Mouse (Mus musculus) liver, embryonic 11.5 days (tissue): ENCODE measurements around the gene Fkbp1b. TPM values are rescaled to one million over a fixed set of nuclear protein-coding genes. Genes with fewer than 3 reads are reported as not detected.

Experiments used
- ATAC-seq: fragments of 200-750 bp; cut with Nextera tagmentation; replicated peaks from 2 replicates; pipeline ENCODE4 v1.8.0; 2017; ENCODE audit warnings: moderate number of reproducible peaks, mild to moderate bottlenecking, moderate TSS enrichment, moderate library complexity; ENCODE audit not compliant: low FRiP score
- DNase-seq: peaks from one replicate; pipeline ENCODE4 v3.0.0-alpha.2; 2017; ENCODE audit warnings: low spot score
- H3K27ac ChIP-seq: fragments of 300-500 bp; sonication (generic); 2 replicates; pipeline ENCODE4 v1.5.1; 2014; ENCODE audit warnings: mild to moderate bottlenecking, low read depth, low read length, control low read depth
- H3K27me3 ChIP-seq: fragments of 300-500 bp; sonication (generic); replicated peaks from 2 replicates; pipeline ENCODE4 v1.6.1; 2014; ENCODE audit warnings: low read length, mixed read lengths; ENCODE audit not compliant: control insufficient read depth, insufficient read depth
- H3K36me3 ChIP-seq: fragments of 300-500 bp; sonication (generic); 2 replicates; pipeline ENCODE4 v1.6.1; 2014; ENCODE audit warnings: mild to moderate bottlenecking, low read length, moderate library complexity, mixed read lengths; ENCODE audit not compliant: control insufficient read depth, insufficient read depth
- H3K4me1 ChIP-seq: fragments of 300-500 bp; sonication (generic); replicated peaks from 2 replicates; pipeline ENCODE4 v1.6.1; 2014; ENCODE audit warnings: low read length, mixed read lengths; ENCODE audit not compliant: control insufficient read depth, insufficient read depth
- H3K4me2 ChIP-seq: fragments of 300-500 bp; sonication (generic); 2 replicates; pipeline ENCODE4 v1.6.1; 2014; ENCODE audit warnings: mild to moderate bottlenecking, control low read depth, moderate library complexity
- H3K4me3 ChIP-seq: fragments of 300-500 bp; sonication (generic); 2 replicates; pipeline ENCODE4 v1.5.1; 2014; ENCODE audit warnings: low read depth, low read length, control low read depth
- H3K9ac ChIP-seq: fragments of 300-500 bp; sonication (generic); 2 replicates; pipeline ENCODE4 v1.6.1; 2014; ENCODE audit warnings: low read depth, low read length, control low read depth
- H3K9me3 ChIP-seq: fragments of 300-500 bp; sonication (generic); 2 replicates; pipeline ENCODE4 v1.6.1; 2016; ENCODE audit warnings: low read length, inconsistent platforms, mixed read lengths; ENCODE audit not compliant: control insufficient read depth
- WGBS: fragments of 180-500 bp; shearing (Covaris S2); extraction: QIAGEN DNeasy Blood & Tissue Kit; methylation state at CpG from one replicate; pipeline ENCODE4 v1.1.7; 2014; 5-methylcytosine and 5-hydroxymethylcytosine counted together
- polyA plus RNA-seq: library from polyadenylated mRNA; unstranded; fragments of >200 nt; fragmentation: Nextera tagmentation; extraction: Ambion mirVana; gene quantifications from 2 replicates; pipeline ENCODE4 v1.2.1, GENCODE M21; 2014

The Fkbp1b gene
- polyA plus RNA-seq, 1 experiment from 2014 or later, result 5.8 TPM

- DNase-seq (no peak), ATAC-seq (no peak)
- Histone ChIP-seq H3K9ac (peak overlapping the region; percentile 72), H3K9me3 (no peaks in the 10 kb centered on the region), H3K4me1 (peaks cover 19% of the 10 kb centered on the region), H3K27me3 (no peaks in the 10 kb centered on the region), H3K4me3 (peak overlapping the region; percentile 84), H3K36me3 (no peaks in the 10 kb centered on the region), H3K27ac (no peak overlapping the region), H3K4me2 (peak overlapping the region; percentile 99)
- under 1% methylated on average over 11 of the region's 11 CpGs for WGBS
Measured at GRCm38 (mm10) chr12:4840741-4841140, 650 bp downstream of the Fkbp1b start.

- Histone ChIP-seq H3K4me1 (peaks cover 19% of the 10 kb centered on the region), H3K9me3 (no peaks in the 10 kb centered on the region), H3K27me3 (no peaks in the 10 kb centered on the region), H3K9ac (no peak overlapping the region), H3K4me2 (peak overlapping the region; percentile 99), H3K27ac (no peak overlapping the region), H3K4me3 (peak overlapping the region; percentile 84; the same call in 1 of the 2 replicates), H3K36me3 (no peaks in the 10 kb centered on the region)
- DNase-seq (no peak), ATAC-seq (no peak)
- whole genome bisulfite sequencing, result 30% methylated on average over 6 of the region's 6 CpGs
Measured at GRCm38 (mm10) chr12:4840010-4840409, 1.4 kb downstream of the Fkbp1b start.

- 39% methylated on average over 4 of the region's 4 CpGs for WGBS
- Histone ChIP-seq H3K9ac (no peak overlapping the region), H3K9me3 (no peaks in the 10 kb centered on the region), H3K27ac (no peak overlapping the region), H3K4me1 (peaks cover 8% of the 10 kb centered on the region), H3K27me3 (no peaks in the 10 kb centered on the region), H3K4me3 (no peak overlapping the region), H3K36me3 (no peaks in the 10 kb centered on the region; the same call in 1 of the 2 replicates), H3K4me2 (no peak overlapping the region)
- no peak for DNase-seq
- no peak for ATAC-seq
Measured at GRCm38 (mm10) chr12:4836959-4837358, 4.4 kb downstream of the Fkbp1b start.

- H3K4me1 ChIP-seq, result no peaks in the 10 kb centered on the region
- no peak overlapping the region for H3K4me3 ChIP-seq
- DNase-seq, result no peak
- no peaks in the 10 kb centered on the region for H3K27me3 ChIP-seq
- H3K9me3 ChIP-seq, result no peaks in the 10 kb centered on the region
- no peak overlapping the region for H3K9ac ChIP-seq
- 72% methylated on average over 3 of the region's 3 CpGs for WGBS
- H3K4me2 ChIP-seq, result no peak overlapping the region
- H3K36me3 ChIP-seq, result peaks cover 7% of the 10 kb centered on the region; the same call in 1 of the 2 replicates
- no peak overlapping the region for H3K27ac ChIP-seq
- no peak for ATAC-seq
Measured at GRCm38 (mm10) chr12:4827256-4827655, 14.1 kb downstream of the Fkbp1b start.

GRCm38 (mm10) chr12:4817361-4818101 lies 23.9 kb downstream of the Fkbp1b start, which contains the start of gene Sf3b6:
Gene Sf3b6, plus strand, starts transcription at chr12:4817544.
- H3K4me1 ChIP-seq, result peaks cover 4% of the 10 kb centered on the region
- H3K4me2 ChIP-seq, result peak within 1 kb of the TSS; percentile 80
- peaks cover 6% of the 10 kb centered on the region for H3K36me3 ChIP-seq
- peak within 1 kb of the TSS; percentile 66 for H3K4me3 ChIP-seq
- peak within 1 kb of the TSS; percentile 74 for H3K9ac ChIP-seq
- H3K27ac ChIP-seq, result peak within 1 kb of the TSS; percentile 80
- H3K27me3 ChIP-seq, result no peaks in the 10 kb centered on the region
- DNase-seq (peak; percentile 97), ATAC-seq (peak; percentile 97)
- WGBS, result under 1% methylated on average over 49 of the region's 49 CpGs
- H3K9me3 ChIP-seq, result no peaks in the 10 kb centered on the region

- no peaks in the 10 kb centered on the region for H3K27me3 ChIP-seq
- 9% methylated on average over 24 of the region's 24 CpGs for WGBS
- H3K4me1 ChIP-seq, result peaks cover 4% of the 10 kb centered on the region
- H3K4me3 ChIP-seq, result peak overlapping the region; percentile 66
- peak; percentile 66; the same call in 1 of the 2 replicates for ATAC-seq
- H3K36me3 ChIP-seq, result peaks cover 3% of the 10 kb centered on the region
- H3K27ac ChIP-seq, result peak overlapping the region; percentile 80
- H3K9me3 ChIP-seq, result no peaks in the 10 kb centered on the region
- no peak for DNase-seq
- peak overlapping the region; percentile 73 for H3K9ac ChIP-seq
- peak overlapping the region; percentile 77 for H3K4me2 ChIP-seq
Measured at GRCm38 (mm10) chr12:4816680-4817360, 24.6 kb downstream of the Fkbp1b start.

GRCm38 (mm10) chr12:4813636-4814035 lies 27.8 kb downstream of the Fkbp1b start:
- Histone ChIP-seq H3K27ac (no peak overlapping the region), H3K4me3 (no peak overlapping the region), H3K4me2 (no peak overlapping the region), H3K27me3 (no peaks in the 10 kb centered on the region), H3K36me3 (no peaks in the 10 kb centered on the region), H3K9me3 (no peaks in the 10 kb centered on the region), H3K9ac (no peak overlapping the region), H3K4me1 (peaks cover 4% of the 10 kb centered on the region)
- ATAC-seq (no peak), DNase-seq (no peak)
- WGBS, result 85% methylated on average over 4 of the region's 4 CpGs

- H3K36me3 ChIP-seq, result no peaks in the 10 kb centered on the region
- H3K27me3 ChIP-seq, result no peaks in the 10 kb centered on the region
- peaks cover 4% of the 10 kb centered on the region; the same call in 1 of the 2 replicates for H3K4me1 ChIP-seq
- ATAC-seq (no peak), DNase-seq (no peak)
- no peak overlapping the region for H3K9ac ChIP-seq
- H3K4me3 ChIP-seq, result no peak overlapping the region
- H3K4me2 ChIP-seq, result no peak overlapping the region
- WGBS, result 57% methylated on average over 3 of the region's 3 CpGs
- no peak overlapping the region for H3K27ac ChIP-seq
- no peaks in the 10 kb centered on the region for H3K9me3 ChIP-seq
Measured at GRCm38 (mm10) chr12:4811705-4812104, 29.7 kb downstream of the Fkbp1b start.
